ENCODE assay signal across 8 mouse cellular contexts in genomic region chr4:132945261-132946046, GRCm38 (mm10). TPM values are rescaled to one million over a fixed set of nuclear protein-coding genes. Genes with fewer than 3 reads are reported as not detected.
DNase-seq lines count a peak whose midpoint lies in the region; ATAC-seq and TF ChIP-seq lines count a peak whose summit lies in the region.

No protein-coding gene starts in this region.

- H3K36me3 ChIP-seq in hindbrain, embryonic 16.5 days (ENCODE audit: control insufficient read depth, insufficient read depth, low read length): no peaks in the 10 kb centered on the region
- no peaks in the 10 kb centered on the region for H3K36me3 ChIP-seq in macrophage (ENCODE audit: inconsistent target)

- 7% methylated on average over 14 of the region's 15 CpGs for WGBS in hindbrain, embryonic 16.5 days
- WGBS in macrophage (ENCODE audit: missing documents): 7% methylated on average over 15 of the region's 15 CpGs

- peaks cover 14% of the 10 kb centered on the region for H3K4me1 ChIP-seq in hindbrain, embryonic 16.5 days (ENCODE audit: control insufficient read depth, insufficient read depth, low read depth, low read length)

- peak overlapping the region; percentile 79 for H3K27ac ChIP-seq in hindbrain, embryonic 16.5 days (ENCODE audit: low read depth, low read length)
- peak overlapping the region; percentile 60 for H3K27ac ChIP-seq in left cerebral cortex, adult 2 months
- H3K27ac ChIP-seq in macrophage: peak overlapping the region; percentile 73

- DNase-seq in NIH3T3 (ENCODE audit: low read depth): peak; percentile 92
- DNase-seq in cerebellum, postnatal 25 days: peak; percentile 90 to 91
- peak; percentile 87 for DNase-seq in gastrocnemius, adult 18-20 months (ENCODE audit: low spot score)
- DNase-seq in left cerebral cortex, adult 2 months (ENCODE audit: extremely low spot score in 1 of 2, low spot score in 2 of 2): peak; percentile 79 to 88
- DNase-seq in retina, postnatal 7 days (ENCODE audit: low read depth, low spot score): peak; percentile 82
- peak; percentile 80 for DNase-seq in urinary bladder, adult 2 months (ENCODE audit: low spot score)

- H3K27me3 ChIP-seq in hindbrain, embryonic 16.5 days (replicated peaks; ENCODE audit: control insufficient read depth, insufficient read depth, low read length): no peaks in the 10 kb centered on the region; the same call in 1 of the 2 replicates

- H3K4me2 ChIP-seq in hindbrain, embryonic 16.5 days (ENCODE audit: low read length): peak overlapping the region; percentile 53

- intact Hi-C loops in left cerebral cortex, adult 2 months (cut with DNase I): loop anchor here (1.0 to 5.0 kb wide), 2 partner anchors 60 to 357 kb away; no protein-coding TSS in a partner anchor

- peak; percentile 96 for TF ChIP-seq CTCF in left cerebral cortex, adult 2 months (IDR thresholded peaks at IDR 0.05)

- ATAC-seq in hindbrain, embryonic 16.5 days: peak; percentile 86

- peak overlapping the region; percentile 57 for H3K9ac ChIP-seq in hindbrain, embryonic 16.5 days (ENCODE audit: low read depth, low read length)

- H3K4me3 ChIP-seq in hindbrain, embryonic 16.5 days (ENCODE audit: low read length): no peak overlapping the region
- peak overlapping the region; percentile 6; the same call in 1 of the 2 replicates for H3K4me3 ChIP-seq in left cerebral cortex, adult 2 months
- H3K4me3 ChIP-seq in macrophage (ENCODE audit: inconsistent target): no peak overlapping the region

- no peaks in the 10 kb centered on the region for H3K79me2 ChIP-seq in macrophage (ENCODE audit: inconsistent target)

- H3K9me3 ChIP-seq in hindbrain, embryonic 16.5 days (ENCODE audit: control insufficient read depth, low read length): no peaks in the 10 kb centered on the region

RNA-seq across cellular contexts. Expression of gene Fam76a, which starts 23.1 kb away (rescaled TPM):
- 10 to 100 TPM; 23.5 to 23.9 TPM for total RNA-seq in gastrocnemius, adult 18-20 months (2021)
- polyA plus RNA-seq in hindbrain, embryonic 16.5 days (2015; fragmentation: Nextera tagmentation; extraction: Ambion mirVana): 33.5 and 40.6 TPM in 2 replicates
- total RNA-seq in left cerebral cortex, adult 2 months (2021): 10 to 100 TPM; 47.6 to 49.9 TPM
- total RNA-seq in macrophage (2018; cell fraction: chromatin; rRNA removed): 10 to 100 TPM; 11.8 to 30.4 (median 22.7) TPM
- 10 to 100 TPM; 32.4 to 54.6 (median 38.8) TPM for total RNA-seq in macrophage (2018; cell fraction: cytosol; rRNA removed)
- 10 to 100 TPM; 19.3 to 44.5 (median 33.7) TPM for total RNA-seq in macrophage (2018; cell fraction: nucleus; rRNA removed)
- polyA plus RNA-seq in macrophage (2018): 29.8 to 49.7 TPM (median 31.3 TPM) in 3 replicates
- polyA plus RNA-seq in urinary bladder, adult 2 months (2012; rRNA removed): 44.0 and 44.7 TPM in 2 replicates

RNA-seq across cellular contexts. Expression of gene Fgr, which starts 28.4 kb away (rescaled TPM):
- under 1 TPM; 0.09 to 0.14 TPM for total RNA-seq in gastrocnemius, adult 18-20 months (2021)
- 0.16 and 0.23 TPM in 2 replicates for polyA plus RNA-seq in hindbrain, embryonic 16.5 days (2015; fragmentation: Nextera tagmentation; extraction: Ambion mirVana)
- under 1 TPM; 0.23 TPM for total RNA-seq in left cerebral cortex, adult 2 months (2021)
- total RNA-seq in macrophage (2018; cell fraction: chromatin; rRNA removed): 1 to 10 TPM in 13 of 26 experiments, under 1 TPM in 13; 0.33 to 4.1 (median 1.1) TPM
- 1 to 10 TPM in 20 of 26 experiments, under 1 TPM in 6; 0.75 to 2.5 (median 1.3) TPM for total RNA-seq in macrophage (2018; cell fraction: cytosol; rRNA removed)
- 1 to 10 TPM in 24 of 26 experiments, under 1 TPM in 2; 0.96 to 7.2 (median 2.8) TPM for total RNA-seq in macrophage (2018; cell fraction: nucleus; rRNA removed)
- polyA plus RNA-seq in macrophage (2018): 0.91 to 1.8 TPM (median 1.2 TPM) in 3 replicates
- polyA plus RNA-seq in urinary bladder, adult 2 months (2012; rRNA removed): 1.3 and 1.8 TPM in 2 replicates
